Mouse (Mus musculus) forebrain, embryonic 11.5 days (tissue): ENCODE results near the gene Tdp1. TPM values are rescaled to one million over a fixed set of nuclear protein-coding genes. Genes with fewer than 3 reads are reported as not detected.
A peak's percentile ranks its signal among the peaks of the same experiment; 100 is the strongest.
"Not testable (repeated sequence)": the region's sequence is repeated elsewhere in the genome, so short reads cannot be mapped to it uniquely, and the experiment has no call there.

Source experiments
- ATAC-seq: fragments of 200-750 bp; cut with Nextera tagmentation; replicated peaks from 2 replicates; pipeline ENCODE4 v1.8.0; 2017; ENCODE audit warnings: moderate TSS enrichment; ENCODE audit not compliant: low FRiP score
- DNase-seq: peaks from one replicate; pipeline ENCODE4 v3.0.0-alpha.2; 2017; ENCODE audit warnings: low spot score
- H3K27ac ChIP-seq: fragments of 300-500 bp; sonication (generic); 2 replicates; pipeline ENCODE4 v1.5.1; 2014; ENCODE audit warnings: low read depth, low read length
- H3K27me3 ChIP-seq: fragments of 300-500 bp; sonication (generic); 2 replicates; pipeline ENCODE4 v1.6.1; 2014; ENCODE audit warnings: mild to moderate bottlenecking, low read length, mixed read lengths; ENCODE audit not compliant: control insufficient read depth, insufficient read depth
- H3K36me3 ChIP-seq: fragments of 300-500 bp; sonication (generic); 2 replicates; pipeline ENCODE4 v1.6.1; 2014; ENCODE audit warnings: mild to moderate bottlenecking, low read length, moderate library complexity, mixed read lengths; ENCODE audit not compliant: control insufficient read depth, insufficient read depth
- H3K4me1 ChIP-seq: fragments of 300-500 bp; sonication (generic); replicated peaks from 2 replicates; pipeline ENCODE4 v1.6.1; 2014; ENCODE audit warnings: low read length, mixed read lengths; ENCODE audit not compliant: control insufficient read depth, insufficient read depth
- H3K4me2 ChIP-seq: fragments of 300-500 bp; sonication (generic); 2 replicates; pipeline ENCODE4 v1.6.1; 2014; ENCODE audit warnings: low read depth, mild to moderate bottlenecking, low read length, moderate library complexity, mixed read lengths; ENCODE audit not compliant: severe bottlenecking
- H3K4me3 ChIP-seq: fragments of 300-500 bp; sonication (generic); 2 replicates; pipeline ENCODE4 v1.5.1; 2014; ENCODE audit warnings: low read depth, low read length
- H3K9ac ChIP-seq: fragments of 300-500 bp; sonication (generic); 2 replicates; pipeline ENCODE4 v1.6.1; 2014; ENCODE audit warnings: low read length
- H3K9me3 ChIP-seq: fragments of 300-500 bp; sonication (generic); 2 replicates; pipeline ENCODE4 v1.6.1; 2016; ENCODE audit warnings: low read length, mixed read lengths; ENCODE audit not compliant: control insufficient read depth
- WGBS: fragments of 180-500 bp; shearing (Covaris S2); extraction: QIAGEN DNeasy Blood & Tissue Kit; methylation state at CpG from one replicate; pipeline ENCODE4 v1.1.7; 2014; 5-methylcytosine and 5-hydroxymethylcytosine counted together
- polyA plus RNA-seq: library from polyadenylated mRNA; unstranded; fragments of >200 nt; fragmentation: Nextera tagmentation; extraction: Ambion mirVana; gene quantifications from 2 replicates; pipeline ENCODE4 v1.2.1, GENCODE M21; 2014

Tdp1 gene
- polyA plus RNA-seq, 1 experiment from 2014 or later = 95.1 TPM

DNA sequence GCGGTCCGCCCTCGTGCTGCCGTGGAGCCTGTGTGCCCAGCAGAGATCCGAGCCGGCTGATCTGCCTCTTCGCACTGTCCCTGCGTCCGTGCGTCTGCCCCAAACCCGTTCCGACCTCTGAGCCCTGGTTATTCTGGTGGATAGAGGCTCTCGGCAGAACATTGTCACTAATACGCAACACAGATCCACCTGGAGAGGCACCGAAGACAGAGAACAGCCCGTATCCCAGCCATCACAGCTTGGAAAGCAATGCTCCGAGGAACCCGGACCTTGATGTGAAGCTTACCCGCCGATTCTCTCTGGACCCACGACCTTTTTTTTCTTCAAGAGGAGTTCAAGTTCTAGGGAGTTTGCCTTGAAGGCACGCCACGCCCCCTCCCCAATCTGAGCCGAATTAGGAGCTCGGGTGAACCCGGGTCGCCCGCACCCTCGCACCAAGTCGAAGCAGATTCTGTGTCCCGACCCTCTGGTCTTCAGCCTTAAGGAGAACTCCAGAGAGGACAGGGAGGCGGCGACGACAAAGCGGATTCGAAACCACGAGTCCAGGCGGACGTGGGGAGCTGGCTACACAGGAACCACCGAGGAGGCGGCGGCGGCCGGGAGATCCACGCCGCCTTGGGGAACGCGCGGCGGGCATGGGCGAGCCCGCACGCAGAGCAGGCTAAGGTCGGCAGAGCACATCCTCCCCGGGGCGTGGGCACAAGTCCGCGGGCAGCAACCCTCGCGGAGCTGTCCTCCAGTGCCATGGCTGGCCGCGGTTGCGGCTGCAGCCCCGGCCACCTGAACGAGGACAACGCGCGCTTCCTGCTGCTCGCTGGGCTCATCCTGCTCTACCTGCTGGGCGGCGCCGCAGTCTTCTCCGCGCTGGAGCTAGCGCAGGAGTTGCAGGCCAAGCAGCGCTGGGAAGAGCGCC, 81.1 kb downstream of the Tdp1 start:
- WGBS = under 1% methylated on average over 77 of the region's 77 CpGs
- no peaks in the 10 kb centered on the region for H3K9me3 ChIP-seq
- ATAC-seq (peak; percentile 43), DNase-seq (peak; percentile 74)
- H3K27me3 ChIP-seq = peaks cover 46% of the 10 kb centered on the region
- peak overlapping the region; percentile 96 for H3K4me2 ChIP-seq
- H3K4me1 ChIP-seq = peaks cover 12% of the 10 kb centered on the region
- peak overlapping the region; percentile 50 for H3K4me3 ChIP-seq
- H3K27ac ChIP-seq = no peak overlapping the region
- peak overlapping the region; percentile 47 for H3K9ac ChIP-seq
- no peaks in the 10 kb centered on the region for H3K36me3 ChIP-seq

GRCm38 (mm10) chr12:99966116-99966770, 81.9 kb downstream of the Tdp1 start:
- Histone ChIP-seq H3K4me2 (peak overlapping the region; percentile 96), H3K4me3 (peak overlapping the region; percentile 50), H3K4me1 (peaks cover 12% of the 10 kb centered on the region), H3K9ac (peak overlapping the region; percentile 47), H3K27ac (no peak overlapping the region), H3K9me3 (no peaks in the 10 kb centered on the region), H3K36me3 (no peaks in the 10 kb centered on the region), H3K27me3 (peaks cover 46% of the 10 kb centered on the region)
- ATAC-seq = no peak
- 4% methylated on average over 25 of the region's 25 CpGs for WGBS
- no peak for DNase-seq

GRCm38 (mm10) chr12:99966881-99967363, 82.6 kb downstream of the Tdp1 start:
- ATAC-seq = no peak; the same call in 1 of the 2 replicates
- WGBS = 8% methylated on average over 12 of the region's 12 CpGs
- peak; percentile 57 for DNase-seq

GRCm38 (mm10) chr12:99969906-99970305, 85.6 kb downstream of the Tdp1 start:
- H3K9me3 ChIP-seq = no peaks in the 10 kb centered on the region
- H3K36me3 ChIP-seq = no peaks in the 10 kb centered on the region
- H3K27ac ChIP-seq = no peak overlapping the region
- H3K9ac ChIP-seq = no peak overlapping the region
- no peak overlapping the region for H3K4me3 ChIP-seq
- peaks cover 29% of the 10 kb centered on the region for H3K27me3 ChIP-seq
- DNase-seq (no peak), ATAC-seq (no peak)
- no peak overlapping the region for H3K4me2 ChIP-seq
- 77% methylated on average over 4 of the region's 4 CpGs for WGBS
- peaks cover 10% of the 10 kb centered on the region for H3K4me1 ChIP-seq

More at GRCm38 (mm10) chr12:99966881-99967363, 82.6 kb downstream of the Tdp1 start:
- Histone ChIP-seq H3K4me3 (no peak overlapping the region), H3K9me3 (no peaks in the 10 kb centered on the region), H3K27me3 (peaks cover 46% of the 10 kb centered on the region), H3K9ac (no peak overlapping the region), H3K4me1 (peaks cover 12% of the 10 kb centered on the region), H3K4me2 (0 out of 2 replicates have a peak overlapping the region, but pooled peaks have one; percentile 15), H3K27ac (no peak overlapping the region), H3K36me3 (no peaks in the 10 kb centered on the region)

GRCm38 (mm10) chr12:99971205-99971894, 87.0 kb downstream of the Tdp1 start:
- not testable (repeated sequence) for DNase-seq, H3K4me3 ChIP-seq, H3K4me1 ChIP-seq, H3K9me3 ChIP-seq, H3K36me3 ChIP-seq, H3K4me2 ChIP-seq, H3K27ac ChIP-seq, ATAC-seq, H3K9ac ChIP-seq
- H3K27me3 ChIP-seq = peaks cover 16% of the 10 kb centered on the region
- 80% methylated on average over 7 of the region's 7 CpGs for WGBS

- H3K36me3 ChIP-seq = no peaks in the 10 kb centered on the region
- H3K9ac ChIP-seq = no peak overlapping the region
- H3K27me3 ChIP-seq = peaks cover 1% of the 10 kb centered on the region
- WGBS = 63% methylated on average over 7 of the region's 7 CpGs
- no peaks in the 10 kb centered on the region; the same call in 1 of the 2 replicates for H3K9me3 ChIP-seq
- no peak overlapping the region for H3K4me3 ChIP-seq
- DNase-seq (no peak), ATAC-seq (no peak)
- H3K4me1 ChIP-seq = no peaks in the 10 kb centered on the region
- no peak overlapping the region for H3K27ac ChIP-seq
- H3K4me2 ChIP-seq = no peak overlapping the region
These were observed 88.5 kb downstream of the Tdp1 start for GRCm38 (mm10) chr12:99972825-99973224.

DNA sequence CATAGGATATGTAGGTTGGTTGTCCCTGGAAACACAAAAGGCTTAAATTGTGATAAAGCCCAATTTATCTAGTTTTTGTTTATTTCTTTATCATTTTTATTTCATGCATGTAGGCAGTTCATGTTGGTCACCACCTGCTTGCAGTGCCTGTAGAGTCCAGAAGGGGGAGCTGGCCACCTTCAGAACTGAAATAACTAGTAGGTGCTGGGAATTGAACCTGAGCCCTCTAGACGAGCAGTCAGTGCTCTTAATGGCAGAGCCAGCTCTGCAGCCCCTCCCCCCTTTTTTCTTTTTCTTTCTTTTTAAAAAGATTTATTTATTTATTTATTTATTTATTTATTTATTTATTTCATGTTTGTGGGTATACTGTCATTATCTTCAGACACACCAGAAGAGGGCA, 89.3 kb downstream of the Tdp1 start:
- H3K27me3 ChIP-seq = no peaks in the 10 kb centered on the region; the same call in 1 of the 2 replicates
- H3K36me3 ChIP-seq = no peaks in the 10 kb centered on the region
- ATAC-seq (no peak), DNase-seq (no peak)
- no peak overlapping the region for H3K4me3 ChIP-seq
- no peak overlapping the region for H3K4me2 ChIP-seq
- no peak overlapping the region for H3K27ac ChIP-seq
- 86% methylated on average over 1 of the region's 1 CpGs for WGBS
- H3K9ac ChIP-seq = no peak overlapping the region
- no peaks in the 10 kb centered on the region; the same call in 1 of the 2 replicates for H3K9me3 ChIP-seq
- H3K4me1 ChIP-seq = no peaks in the 10 kb centered on the region

DNA sequence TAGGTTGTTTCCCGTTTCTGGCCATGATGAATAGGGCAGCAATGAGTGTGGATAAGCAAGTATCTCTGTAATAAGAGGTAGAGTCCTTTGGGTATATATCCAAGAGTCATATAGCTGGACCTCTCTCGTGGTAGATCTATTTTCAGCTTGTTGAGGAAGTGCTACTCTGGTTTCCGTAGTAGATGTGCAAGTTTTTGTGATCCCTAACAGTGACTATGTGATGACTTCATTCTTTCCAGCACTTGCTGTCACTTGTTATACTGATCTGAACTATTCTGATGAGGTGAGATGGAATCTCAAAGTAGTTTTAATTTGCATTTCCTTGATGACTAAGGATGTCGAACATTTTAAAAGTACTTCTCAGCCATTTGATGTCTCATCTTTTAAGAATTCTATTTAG, 95.2 kb downstream of the Tdp1 start:
- Histone ChIP-seq H3K27me3 (no peaks in the 10 kb centered on the region), H3K4me1 (no peaks in the 10 kb centered on the region), H3K4me2 (no peak overlapping the region), H3K36me3 (no peaks in the 10 kb centered on the region), H3K9me3 (no peaks in the 10 kb centered on the region; the same call in 1 of the 2 replicates), H3K27ac (no peak overlapping the region), H3K4me3 (no peak overlapping the region), H3K9ac (no peak overlapping the region)
- DNase-seq (no peak), ATAC-seq (no peak)
- 86% methylated on average over 4 of the region's 4 CpGs for WGBS
